Mouse (Mus musculus) liver, postnatal 0 days (tissue): ENCODE results near the gene Il2rg.

ENCODE experiments used
- CTCF ChIP-seq: sonication (generic); IDR thresholded peaks from 2 replicates; pipeline ENCODE4 v1.5.1; 2016; ENCODE audit warnings: antibody characterized with exemption, low read depth
- EP300 ChIP-seq: IDR thresholded peaks from 2 replicates; pipeline ENCODE4 v1.6.1; 2016; ENCODE audit warnings: antibody characterized with exemption, low read depth, mild to moderate bottlenecking

DNA sequence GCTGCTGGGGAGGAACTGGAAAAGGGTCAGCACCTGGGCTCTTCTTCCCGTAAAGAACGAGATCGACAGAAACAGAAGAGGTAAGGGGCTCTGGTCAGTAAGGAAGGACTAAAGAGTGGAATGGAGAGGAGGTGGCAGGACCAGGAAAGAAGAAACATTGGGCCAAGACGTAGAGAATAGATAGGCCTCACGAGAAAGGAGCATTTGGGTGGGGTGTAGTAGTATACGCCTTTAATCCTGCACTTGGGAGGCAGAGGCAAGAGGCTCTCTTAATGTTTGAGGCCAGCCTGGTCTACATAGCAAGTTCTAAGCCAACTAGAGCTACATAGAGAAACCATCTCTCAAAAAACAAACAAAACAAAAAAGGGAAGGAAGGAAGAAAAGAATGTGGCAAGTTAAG lies 20.4 kb upstream of the Il2rg start:
- TF ChIP-seq CTCF (no peak), EP300 (no peak)
